Mouse (Mus musculus) heart, adult 9 months (tissue): ENCODE data around the gene Layn.
A peak's percentile ranks its signal among the peaks of the same experiment; 100 is the strongest.

Source experiments
- DNase-seq, 2 experiments: peaks; one replicate each; pipeline ENCODE4 v3.0.0; 2022; ENCODE audit warnings: low spot score in 2 of 2

The Layn gene

DNA sequence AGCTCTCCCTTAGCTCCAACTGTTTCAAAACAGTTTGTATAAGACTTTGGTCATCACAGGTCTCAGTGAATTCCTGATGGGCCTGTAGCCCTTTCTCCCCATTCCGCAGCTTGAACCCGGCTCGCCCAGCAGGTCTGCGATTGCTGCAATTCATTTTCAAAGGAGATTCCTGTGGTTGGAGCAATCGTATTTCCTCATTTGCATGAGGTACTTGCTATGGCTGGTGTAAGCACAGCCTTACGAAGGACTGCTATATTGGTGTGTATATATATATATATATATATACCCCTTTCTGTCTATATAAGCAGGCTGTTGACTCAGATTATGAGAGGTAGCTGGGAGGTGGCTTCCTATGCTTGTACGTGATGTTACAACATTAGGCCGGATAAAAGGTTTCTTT lies 44.6 kb downstream of the Layn start:
- no peak for DNase-seq

DNA sequence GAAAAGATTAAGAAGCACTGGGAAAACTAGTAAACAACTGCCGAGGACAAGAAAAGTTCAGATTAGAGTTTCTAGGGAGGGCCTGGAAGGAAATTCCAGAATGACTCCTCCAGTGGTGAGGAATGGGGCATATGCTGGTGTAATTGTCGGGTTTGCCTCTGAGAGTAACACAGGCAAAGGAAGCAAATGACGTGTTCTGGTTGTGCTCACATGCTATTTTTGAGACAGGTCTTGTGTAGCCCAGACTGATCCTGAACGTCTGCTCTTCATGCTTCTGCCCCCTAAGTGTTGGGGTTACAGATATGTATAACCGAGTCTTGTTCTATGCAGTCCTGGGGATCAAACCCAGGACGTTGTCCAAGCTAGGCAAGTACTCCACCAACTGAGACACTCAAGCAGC lies 45.3 kb downstream of the Layn start:
- DNase-seq: no peak

DNA sequence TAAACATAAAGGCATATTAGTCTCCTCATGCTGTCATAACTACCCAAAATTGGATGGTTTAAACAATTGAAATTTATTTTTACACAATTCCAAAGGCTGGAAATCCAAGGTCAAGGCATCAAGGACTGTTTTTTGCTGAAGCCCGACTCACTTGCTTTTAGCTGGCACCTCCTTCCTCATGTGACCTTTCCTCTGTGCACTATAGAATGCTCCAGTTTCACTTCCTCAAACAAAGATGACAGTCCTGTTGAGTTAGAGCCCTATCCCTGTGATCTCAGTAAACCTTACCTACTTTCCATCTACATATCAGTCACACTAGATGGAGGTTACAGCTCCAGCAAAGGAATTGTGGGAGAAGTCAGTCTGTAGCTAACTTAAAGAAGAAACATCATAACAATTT lies 46.7 kb downstream of the Layn start:
- DNase-seq: peak in 1 of 2 experiments; percentile 19

DNA sequence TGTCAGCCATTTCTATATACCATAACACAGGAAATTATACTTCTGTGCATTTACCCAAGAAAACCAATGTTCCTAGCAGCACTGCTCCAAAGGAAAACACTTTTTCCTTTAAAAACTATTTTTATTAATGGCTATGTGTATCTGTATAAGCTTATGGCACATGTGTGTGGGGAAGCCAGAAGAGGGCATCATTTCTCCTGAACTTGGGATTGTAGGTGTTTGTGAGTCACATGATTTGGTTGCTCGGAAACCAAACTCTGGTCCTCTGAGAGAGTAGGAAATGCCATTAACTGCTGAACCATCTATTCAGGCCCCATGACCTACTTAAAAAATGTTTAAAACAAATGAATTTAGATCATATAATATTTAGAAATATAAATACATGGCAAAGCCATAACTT lies 49.9 kb downstream of the Layn start:
- DNase-seq: no peak

GRCm38 (mm10) chr9:51021123-51021795 lies 55.6 kb downstream of the Layn start:
- no peak for DNase-seq

GRCm38 (mm10) chr9:51020351-51020750 lies 56.5 kb downstream of the Layn start:
- no peak for DNase-seq

GRCm38 (mm10) chr9:51019670-51020069 lies 57.2 kb downstream of the Layn start:
- no peak for DNase-seq

DNA sequence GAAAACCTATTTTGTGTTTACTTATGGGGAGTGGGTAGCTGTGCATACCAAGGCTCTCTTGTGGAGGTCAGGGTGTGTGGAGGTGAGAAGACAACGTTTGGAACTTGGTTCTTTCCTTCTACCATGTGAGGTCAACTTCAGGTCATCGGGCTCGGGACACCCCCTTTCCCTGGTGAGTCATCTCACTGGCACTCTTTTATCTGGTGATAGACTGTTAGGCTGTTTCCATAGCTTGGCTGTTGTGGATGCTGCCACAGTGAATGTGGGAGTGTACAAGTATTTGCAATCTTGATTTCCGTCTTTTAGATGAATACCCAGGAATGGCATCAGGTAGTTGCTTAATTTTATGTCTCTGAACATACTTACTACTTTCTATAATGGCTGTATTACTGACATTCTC lies 61.2 kb downstream of the Layn start:
- DNase-seq: no peak

DNA sequence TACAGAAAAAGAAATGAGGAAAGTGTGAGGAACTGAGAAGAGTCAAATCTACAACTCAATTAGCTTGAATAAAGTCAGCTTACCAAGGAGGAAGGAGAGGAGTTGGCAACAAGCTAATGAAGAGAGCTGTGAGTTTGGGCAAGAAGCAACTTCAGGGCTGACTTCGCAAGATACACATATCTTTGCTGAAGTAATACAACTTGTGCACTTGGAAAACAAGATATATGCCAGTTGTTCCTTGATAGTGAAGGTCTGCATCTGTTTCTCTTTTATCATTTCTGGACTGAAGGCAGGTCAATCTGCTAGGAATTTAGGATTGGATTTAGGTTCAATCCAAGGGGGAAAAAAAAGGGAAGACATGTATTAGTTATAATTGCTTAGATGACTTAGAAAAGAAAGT lies 63.2 kb downstream of the Layn start:
- DNase-seq: no peak

DNA sequence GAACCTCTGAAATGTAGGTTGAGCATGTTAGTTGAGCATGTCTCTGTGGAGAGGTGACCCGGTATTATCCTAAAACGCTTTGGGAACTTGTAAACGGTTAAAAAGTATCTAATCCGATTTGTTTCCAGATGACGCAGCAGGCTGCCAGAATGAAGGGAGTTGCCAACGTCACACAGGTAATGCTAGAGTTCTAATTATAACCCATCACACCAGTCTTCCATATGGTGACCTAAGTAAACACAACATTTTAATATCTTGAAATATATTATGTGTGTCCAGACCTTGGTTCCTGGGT lies 67.3 kb downstream of the Layn start:
- peak; percentile 8 to 12 for DNase-seq

GRCm38 (mm10) chr9:51008841-51009655 lies 67.8 kb downstream of the Layn start, which contains the start of gene Sik2:
TSS of gene Sik2 (minus strand) at chr9:51009073.
- DNase-seq: peak; percentile 88 to 90

- no peak for DNase-seq
Measured at GRCm38 (mm10) chr9:51008068-51008840, 68.6 kb downstream of the Layn start.

- DNase-seq: no peak
Measured at GRCm38 (mm10) chr9:51007726-51008067, 69.2 kb downstream of the Layn start.

GRCm38 (mm10) chr9:51006846-51007245 lies 70.0 kb downstream of the Layn start:
- DNase-seq: peak; percentile 34 to 49
